Mouse (Mus musculus) brown adipose tissue, adult 24 weeks (tissue): ENCODE measurements around the gene Tmem242. TPM values are rescaled to one million over a fixed set of nuclear protein-coding genes. Genes with fewer than 3 reads are reported as not detected.

Experiments
- H3K27ac ChIP-seq: fragments of 200-500 bp; replicated peaks from 2 replicates; pipeline ENCODE4 v1.5.1; 2012; ENCODE audit warnings: low read depth, mild to moderate bottlenecking, low read length
- H3K4me1 ChIP-seq: fragments of 200-500 bp; 2 replicates; pipeline ENCODE4 v1.6.1; 2012; ENCODE audit warnings: low read length, mixed read lengths; ENCODE audit not compliant: control insufficient read depth, insufficient read depth, insufficient read length
- H3K4me3 ChIP-seq: fragments of 200-500 bp; 2 replicates; pipeline ENCODE4 v1.5.1; 2012; ENCODE audit warnings: low read depth, mild to moderate bottlenecking, low read length, moderate library complexity; ENCODE audit not compliant: insufficient read depth
- polyA plus RNA-seq: library from polyadenylated mRNA; stranded (reverse); fragments of >200 nt; gene quantifications from 2 replicates; pipeline ENCODE4 v1.2.4, GENCODE M21; 2012; ENCODE audit not compliant: missing spikeins, insufficient read depth, insufficient read length

The Tmem242 gene
- polyA plus RNA-seq, 1 experiment = 343 TPM

GRCm38 (mm10) chr17:5406566-5406965 is 33.5 kb downstream of the Tmem242 start:
- H3K4me3 ChIP-seq = no peak overlapping the region
- no peaks in the 10 kb centered on the region for H3K4me1 ChIP-seq
- H3K27ac ChIP-seq = no peak overlapping the region

- H3K4me3 ChIP-seq = no peak overlapping the region
- no peaks in the 10 kb centered on the region for H3K4me1 ChIP-seq
- no peak overlapping the region for H3K27ac ChIP-seq
These were observed 36.2 kb downstream of the Tmem242 start for GRCm38 (mm10) chr17:5403885-5404284.

- H3K4me1 ChIP-seq = no peaks in the 10 kb centered on the region
- H3K4me3 ChIP-seq = no peak overlapping the region; the same call in 1 of the 2 replicates
- H3K27ac ChIP-seq = no peak overlapping the region
These were observed 37.4 kb downstream of the Tmem242 start for GRCm38 (mm10) chr17:5402624-5403023.

- Histone ChIP-seq H3K4me1 (no peaks in the 10 kb centered on the region), H3K27ac (no peak overlapping the region), H3K4me3 (no peak overlapping the region)
These were observed 38.0 kb downstream of the Tmem242 start for GRCm38 (mm10) chr17:5402069-5402468.

GRCm38 (mm10) chr17:5401288-5401687 is 38.8 kb downstream of the Tmem242 start:
- no peak overlapping the region for H3K27ac ChIP-seq
- H3K4me3 ChIP-seq = no peak overlapping the region
- H3K4me1 ChIP-seq = no peaks in the 10 kb centered on the region

- no peaks in the 10 kb centered on the region for H3K4me1 ChIP-seq
- no peak overlapping the region for H3K27ac ChIP-seq
- H3K4me3 ChIP-seq = no peak overlapping the region
These were observed 39.5 kb downstream of the Tmem242 start for GRCm38 (mm10) chr17:5400435-5401090.

GRCm38 (mm10) chr17:5397148-5398007 is 42.7 kb downstream of the Tmem242 start:
- no peaks in the 10 kb centered on the region for H3K4me1 ChIP-seq
- no peak overlapping the region for H3K27ac ChIP-seq
- H3K4me3 ChIP-seq = no peak overlapping the region

- no peak overlapping the region for H3K4me3 ChIP-seq
- H3K27ac ChIP-seq = no peak overlapping the region
- no peaks in the 10 kb centered on the region for H3K4me1 ChIP-seq
These were observed 43.8 kb downstream of the Tmem242 start for GRCm38 (mm10) chr17:5396213-5396612.

- no peak overlapping the region for H3K27ac ChIP-seq
- H3K4me1 ChIP-seq = no peaks in the 10 kb centered on the region
- H3K4me3 ChIP-seq = no peak overlapping the region
These were observed 44.4 kb downstream of the Tmem242 start for GRCm38 (mm10) chr17:5395454-5396205.

- no peak overlapping the region for H3K4me3 ChIP-seq
- no peak overlapping the region for H3K27ac ChIP-seq
- H3K4me1 ChIP-seq = no peaks in the 10 kb centered on the region
These were observed 49.4 kb downstream of the Tmem242 start for GRCm38 (mm10) chr17:5390682-5391081.

GRCm38 (mm10) chr17:5388351-5388750 is 51.7 kb downstream of the Tmem242 start:
- Histone ChIP-seq H3K27ac (no peak overlapping the region), H3K4me1 (no peaks in the 10 kb centered on the region), H3K4me3 (no peak overlapping the region)

GRCm38 (mm10) chr17:5386885-5387545 is 53.0 kb downstream of the Tmem242 start:
- Histone ChIP-seq H3K4me3 (no peak overlapping the region), H3K27ac (no peak overlapping the region), H3K4me1 (no peaks in the 10 kb centered on the region)

GRCm38 (mm10) chr17:5385694-5386093 is 54.4 kb downstream of the Tmem242 start:
- no peak overlapping the region for H3K4me3 ChIP-seq
- H3K4me1 ChIP-seq = no peaks in the 10 kb centered on the region
- H3K27ac ChIP-seq = no peak overlapping the region

- no peaks in the 10 kb centered on the region for H3K4me1 ChIP-seq
- no peak overlapping the region for H3K27ac ChIP-seq
- no peak overlapping the region for H3K4me3 ChIP-seq
These were observed 62.1 kb downstream of the Tmem242 start for GRCm38 (mm10) chr17:5377930-5378310.
